Mouse (Mus musculus) erythroid progenitor cell, adult 5-6 weeks (primary cell): ENCODE measurements around the gene Rufy2. TPM values are rescaled to one million over a fixed set of nuclear protein-coding genes. Genes with fewer than 3 reads are reported as not detected.
A peak's percentile ranks its signal among the peaks of the same experiment; 100 is the strongest.

Experiments
- ATAC-seq: replicated peaks from 2 replicates; pipeline ENCODE4 v1.8.0; 2016; ENCODE audit warnings: moderate number of reproducible peaks, mild to moderate bottlenecking, moderate TSS enrichment, inconsistent platforms; ENCODE audit not compliant: poor library complexity, low FRiP score, severe bottlenecking
- total RNA-seq, 2 experiments: library from RNA; stranded (forward) in 1 of 2; stranded (reverse) in 1 of 2; fragments of 150-400 nt in 1 of 2; fragments of 186-747, 209-891 nt in 1 of 2; gene quantifications; 2 replicates each; pipeline versions ENCODE4 v1.2.3 to v1.2.4; 2015 to 2017; ENCODE audit warnings: low replicate concordance in 2 of 2

The Rufy2 gene
- total RNA-seq (2015; ENCODE audit: low replicate concordance) (1.4 and 3.8 TPM in 2 replicates), total RNA-seq (2017; ENCODE audit: low replicate concordance) (1.7 and 2.2 TPM in 2 replicates)

GRCm38 (mm10) chr10:62980039-62980954 is at the start of gene Rufy2:
Gene Rufy2, plus strand, starts transcription at chr10:62980223.
- ATAC-seq: peak; percentile 60

- no peak for ATAC-seq
Measured at GRCm38 (mm10) chr10:62932381-62932780, 47.6 kb upstream of the Rufy2 start.

- peak; percentile 70 for ATAC-seq
Measured at GRCm38 (mm10) chr10:62944975-62945580, 34.9 kb upstream of the Rufy2 start.

GRCm38 (mm10) chr10:62946738-62947471 is 33.1 kb upstream of the Rufy2 start, which contains the start of gene Dna2:
Gene Dna2, plus strand, starts transcription at chr10:62947026.
- peak; percentile 82 for ATAC-seq

GRCm38 (mm10) chr10:62948551-62948950 is 31.5 kb upstream of the Rufy2 start:
- no peak for ATAC-seq

- ATAC-seq: no peak
Measured at GRCm38 (mm10) chr10:62963956-62964355, 16.1 kb upstream of the Rufy2 start.

- no peak for ATAC-seq
Measured at GRCm38 (mm10) chr10:62965796-62966195, 14.2 kb upstream of the Rufy2 start.

GRCm38 (mm10) chr10:62966291-62966690 is 13.7 kb upstream of the Rufy2 start:
- no peak for ATAC-seq

GRCm38 (mm10) chr10:62971821-62972220 is 8.2 kb upstream of the Rufy2 start:
- no peak for ATAC-seq

- no peak for ATAC-seq
Measured at GRCm38 (mm10) chr10:62979667-62980038, 370 bp upstream of the Rufy2 start.

GRCm38 (mm10) chr10:62984072-62984471 is 4.0 kb downstream of the Rufy2 start:
- no peak for ATAC-seq

GRCm38 (mm10) chr10:62984495-62984894 is 4.5 kb downstream of the Rufy2 start:
- no peak for ATAC-seq

GRCm38 (mm10) chr10:62987341-62987740 is 7.3 kb downstream of the Rufy2 start:
- ATAC-seq: peak; percentile 58; the same call in 1 of the 2 replicates

- ATAC-seq: no peak
Measured at GRCm38 (mm10) chr10:62990636-62991035, 10.6 kb downstream of the Rufy2 start.

GRCm38 (mm10) chr10:62993991-62994390 is 14.0 kb downstream of the Rufy2 start:
- no peak for ATAC-seq

- ATAC-seq: peak; percentile 96
Measured at GRCm38 (mm10) chr10:63000584-63000983, 20.6 kb downstream of the Rufy2 start.

GRCm38 (mm10) chr10:63003252-63003651 is 23.2 kb downstream of the Rufy2 start:
- ATAC-seq: no peak

GRCm38 (mm10) chr10:63004556-63004955 is 24.5 kb downstream of the Rufy2 start:
- no peak for ATAC-seq

GRCm38 (mm10) chr10:63008193-63008592 is 28.2 kb downstream of the Rufy2 start:
- no peak for ATAC-seq

- ATAC-seq: no peak
Measured at GRCm38 (mm10) chr10:63010268-63010667, 30.2 kb downstream of the Rufy2 start.
